Mouse (Mus musculus) right cerebral cortex, postnatal 4 days (tissue): ENCODE measurements around the gene Prpf6.

Source experiments
- DNase-seq: peaks from one replicate; pipeline ENCODE4 v3.0.0-alpha.2; 2022

Gene Prpf6

DNA sequence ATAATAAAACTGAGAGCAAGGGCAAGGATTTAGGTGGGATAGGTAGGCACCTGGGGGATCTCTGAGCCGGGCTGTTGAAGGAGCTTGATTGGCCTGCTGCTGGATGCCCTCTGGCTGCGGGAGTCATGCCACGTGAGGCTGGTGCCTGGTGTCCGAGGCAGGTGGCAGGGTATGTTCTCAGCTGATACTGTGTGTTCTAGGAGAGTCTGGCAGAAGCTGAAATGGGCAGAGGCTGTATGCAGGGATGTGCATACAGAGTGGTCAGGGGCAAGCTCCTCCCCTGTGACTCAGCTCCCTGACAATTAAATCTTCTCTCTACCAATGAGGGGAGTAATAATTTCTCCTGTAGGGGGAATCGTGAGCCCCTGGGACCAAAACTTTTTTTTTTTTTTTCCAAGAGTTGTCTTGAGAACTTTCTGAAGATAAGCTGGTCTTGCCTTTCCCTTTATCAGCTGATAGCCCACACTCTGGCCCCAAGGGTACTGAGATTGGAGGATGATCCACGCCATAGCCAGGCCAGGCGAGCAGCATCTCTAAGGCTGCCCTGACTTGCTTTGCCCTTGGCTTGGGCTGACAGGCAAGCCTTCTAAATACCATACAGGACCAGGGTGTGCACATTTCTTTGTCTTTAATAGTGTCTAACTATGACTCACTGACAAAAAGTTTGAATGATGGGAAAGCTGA is 5.9 kb downstream of the Prpf6 start:
- no peak for DNase-seq

DNA sequence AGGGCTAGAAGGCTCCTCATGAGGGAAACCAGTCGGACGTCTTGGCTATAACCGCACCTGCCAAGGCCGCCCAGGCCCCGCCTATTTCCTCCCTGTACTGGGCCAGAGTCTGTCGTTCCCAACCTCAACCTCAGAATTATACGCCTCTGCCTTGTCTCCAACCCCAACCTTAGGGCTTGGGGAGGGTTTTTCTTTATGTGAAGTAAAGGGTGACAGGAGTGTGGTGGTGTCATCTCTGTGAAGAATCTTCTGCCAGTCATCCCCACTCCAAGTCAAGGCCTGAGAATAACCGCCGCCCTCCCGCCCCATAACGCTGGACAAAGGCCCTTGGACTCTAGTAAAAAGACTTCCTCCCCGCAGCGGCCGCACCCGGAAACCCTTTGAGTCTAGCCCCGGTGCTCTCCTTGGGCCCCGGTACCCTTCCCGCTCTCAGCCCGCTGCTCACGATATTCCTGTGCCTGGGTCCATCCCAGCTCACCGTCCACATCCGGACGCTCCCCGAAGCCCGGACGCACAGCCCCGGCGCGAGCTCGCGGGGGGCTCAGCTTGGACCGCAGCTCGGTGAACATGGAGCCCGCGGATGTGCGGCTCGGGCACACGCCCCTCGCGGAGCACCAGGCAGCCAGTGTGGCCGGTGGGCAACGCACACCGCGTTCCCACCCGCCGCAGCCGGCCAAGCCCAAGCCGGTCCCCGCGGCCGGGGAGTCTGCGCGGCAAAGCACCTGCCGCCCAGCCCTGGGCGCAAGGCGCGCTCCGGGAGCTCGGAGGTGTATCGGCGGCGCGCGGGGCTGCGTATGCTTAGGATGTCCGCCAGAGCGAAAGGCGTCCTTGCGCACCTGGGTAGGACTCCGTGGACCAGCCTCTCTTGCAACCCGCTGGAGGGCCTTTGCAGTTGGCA is 7.0 kb downstream of the Prpf6 start, which contains the start of gene Samd10:
Samd10 (minus strand) TSS at position 759 of the 898 bp plus-strand sequence.
- peak; percentile 60 for DNase-seq

DNA sequence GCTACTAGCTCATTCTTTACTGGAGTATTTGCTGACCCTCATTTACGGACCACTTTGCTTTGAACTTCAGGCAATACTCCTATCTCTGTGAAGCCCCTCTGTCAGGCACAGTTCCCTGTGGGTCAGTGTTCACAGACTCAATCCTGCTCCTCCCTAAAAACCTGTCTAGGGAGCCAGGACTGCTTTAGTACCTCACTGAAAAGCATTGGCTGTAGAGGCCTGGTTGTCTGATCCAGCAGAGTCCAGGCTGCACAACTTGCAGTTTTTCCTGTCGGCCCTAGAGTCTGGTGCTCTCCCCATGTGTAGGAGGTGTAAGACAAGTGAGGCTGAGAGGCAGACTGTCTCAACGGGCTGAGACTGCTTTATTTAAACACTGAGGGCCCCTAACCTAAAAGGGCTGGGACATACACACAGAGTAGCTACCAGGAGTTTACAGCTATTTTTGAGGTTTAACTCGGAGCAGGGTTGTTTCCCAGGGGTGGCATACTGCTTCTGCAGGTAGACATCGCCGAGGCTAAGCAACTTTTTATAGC is 8.6 kb downstream of the Prpf6 start:
- DNase-seq = no peak

DNA sequence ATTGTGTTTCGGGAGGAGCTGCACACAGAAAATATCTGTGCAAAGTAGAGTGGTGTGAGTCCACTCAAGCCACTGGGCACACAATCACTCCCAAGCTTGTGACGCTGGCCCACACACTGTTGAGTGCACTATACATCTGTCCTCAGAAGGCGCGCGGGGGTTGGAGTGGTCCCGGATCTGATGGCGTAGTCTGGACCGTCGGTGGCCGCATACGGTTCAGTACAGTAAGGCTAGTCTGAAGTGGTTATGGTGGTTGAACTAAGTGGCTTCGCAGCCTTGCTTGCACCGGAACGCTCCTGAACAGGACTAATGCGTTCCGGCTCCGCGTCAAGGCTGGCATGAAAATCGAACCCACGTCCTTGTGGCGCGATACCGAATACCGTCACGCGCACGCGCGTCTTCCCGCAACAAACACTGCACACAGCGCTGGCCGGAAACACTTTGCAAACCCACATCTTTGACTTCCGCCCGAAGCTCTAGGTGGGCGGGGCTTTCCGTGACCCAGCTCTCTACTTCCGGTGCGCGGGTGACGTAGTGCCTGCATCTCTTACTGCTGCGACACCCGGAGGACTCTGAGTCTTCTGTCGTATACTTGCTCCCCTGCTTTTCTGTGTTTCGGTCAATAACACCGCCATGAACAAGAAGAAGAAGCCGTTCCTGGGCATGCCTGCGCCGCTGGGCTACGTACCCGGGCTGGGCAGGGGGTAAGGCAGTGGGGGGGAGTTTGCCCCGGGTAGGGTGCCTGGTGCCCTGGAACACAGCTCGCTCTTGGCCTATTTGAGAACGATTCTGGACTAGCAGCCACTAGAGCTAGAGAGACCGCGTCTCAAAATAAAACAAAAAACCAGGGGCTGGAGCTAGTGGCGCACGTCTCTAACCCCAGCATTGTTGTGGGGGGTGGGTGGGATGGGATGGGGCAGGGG is 9.4 kb downstream of the Prpf6 start:
- peak; percentile 96 for DNase-seq

DNA sequence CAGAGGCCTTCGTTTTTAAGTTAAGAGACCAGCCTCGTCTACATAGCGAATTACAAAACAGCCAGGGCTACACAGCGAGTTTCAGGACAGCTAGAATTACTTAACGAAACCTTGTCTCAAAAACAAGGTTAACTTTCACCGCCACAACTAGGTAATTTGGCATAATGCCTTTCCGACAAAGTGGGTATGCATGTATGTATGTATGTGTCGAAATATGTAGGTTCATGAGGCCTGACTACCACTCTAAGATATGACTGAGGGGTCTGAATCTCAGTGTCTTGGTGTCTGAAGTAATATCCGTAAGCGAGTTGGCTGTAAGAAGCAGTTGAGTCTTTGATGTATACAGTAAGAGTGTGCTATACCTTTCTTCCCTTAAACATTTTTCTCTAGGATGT is 10.1 kb downstream of the Prpf6 start:
- DNase-seq = no peak

DNA sequence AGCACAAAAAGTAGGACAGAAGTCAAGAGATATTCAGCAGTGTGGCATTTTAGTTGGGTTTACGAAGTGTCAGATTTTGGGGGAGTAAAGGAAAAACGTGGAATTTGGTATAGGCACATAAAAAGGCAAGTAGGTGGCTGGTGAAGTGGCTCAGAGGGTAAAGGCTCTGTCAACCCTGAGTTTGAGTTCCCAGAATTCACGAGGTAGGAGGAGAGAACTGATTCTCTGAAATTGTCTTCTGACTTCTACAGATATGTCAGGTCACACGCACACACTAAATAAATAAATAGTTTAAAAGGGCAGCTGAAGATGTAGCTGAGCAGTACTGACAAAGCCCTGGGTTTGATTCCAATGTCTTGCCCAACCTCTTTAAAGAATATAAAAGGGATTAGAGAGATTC is 10.7 kb downstream of the Prpf6 start:
- DNase-seq = no peak

DNA sequence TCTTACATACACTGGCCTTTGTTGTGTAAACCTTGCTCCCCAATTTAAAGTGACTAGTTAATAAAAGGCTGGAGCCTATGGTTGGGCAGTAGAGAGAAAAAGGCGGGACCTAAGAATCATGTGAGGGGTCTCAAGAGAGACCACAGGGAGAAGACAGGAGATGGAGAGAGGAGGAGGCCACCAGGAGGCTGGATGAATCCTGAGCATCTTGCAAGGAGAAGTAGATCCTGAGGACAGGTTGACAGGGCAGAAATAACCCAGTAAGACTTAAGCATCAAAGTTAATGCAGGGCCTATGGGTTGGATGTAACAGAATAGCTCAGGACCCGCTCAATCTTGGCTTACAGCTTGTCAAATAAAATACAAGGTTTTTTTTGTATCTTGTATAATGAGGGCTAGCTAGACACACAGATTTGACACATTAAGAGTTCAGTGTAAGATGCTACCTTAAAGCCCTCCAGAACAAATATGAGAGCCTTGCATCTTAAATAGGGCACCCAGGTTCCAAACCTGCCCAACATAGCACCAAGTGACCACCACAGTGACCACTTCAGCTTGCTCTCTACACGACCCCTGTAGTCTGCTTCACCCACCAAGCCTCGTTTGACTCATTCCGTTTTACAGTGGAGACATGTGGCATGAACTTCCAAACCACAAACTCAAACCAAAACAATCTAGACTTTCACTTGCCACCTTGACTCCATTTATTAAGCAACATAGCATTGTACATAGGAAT is 27.3 kb downstream of the Prpf6 start:
- DNase-seq = no peak

DNA sequence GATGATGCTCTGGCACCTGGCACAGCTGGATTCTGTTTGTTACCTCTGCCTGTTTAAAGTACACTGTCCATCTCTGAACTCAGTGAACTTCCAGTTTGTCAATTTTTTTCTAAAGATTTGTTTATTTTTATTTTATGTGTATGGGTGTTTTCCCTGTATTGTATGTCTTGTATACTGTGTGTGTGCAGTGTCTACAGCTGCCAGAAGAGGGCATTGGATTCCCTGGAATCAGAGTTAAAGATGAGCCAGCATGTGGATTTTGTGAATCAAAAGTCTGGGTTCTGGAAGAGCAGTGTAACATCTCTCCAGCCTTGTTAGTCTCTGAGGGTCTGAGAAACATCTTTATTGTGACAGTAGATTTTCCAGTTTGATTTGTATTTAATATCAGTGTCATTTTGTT is 31.7 kb downstream of the Prpf6 start:
- DNase-seq = peak; percentile 18

DNA sequence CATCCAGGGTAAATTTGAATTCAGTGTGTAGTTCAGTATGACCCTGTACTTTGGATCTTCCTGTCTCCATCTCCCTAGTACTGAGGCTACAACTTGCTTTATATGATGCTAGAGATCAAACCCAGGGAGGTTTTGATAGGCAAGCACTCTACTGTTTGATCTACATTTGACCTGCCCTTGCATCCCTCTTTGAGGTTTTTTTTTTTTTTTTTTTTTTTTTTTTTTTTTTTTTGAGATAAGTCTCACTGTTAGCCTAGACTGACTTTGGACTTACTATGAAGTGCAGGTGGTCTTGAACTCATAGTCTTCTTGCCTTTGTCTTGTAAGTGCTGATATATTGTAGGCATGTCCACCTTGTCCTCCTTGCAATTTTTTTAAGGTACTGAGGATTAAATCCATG is 36.8 kb downstream of the Prpf6 start:
- DNase-seq = no peak

DNA sequence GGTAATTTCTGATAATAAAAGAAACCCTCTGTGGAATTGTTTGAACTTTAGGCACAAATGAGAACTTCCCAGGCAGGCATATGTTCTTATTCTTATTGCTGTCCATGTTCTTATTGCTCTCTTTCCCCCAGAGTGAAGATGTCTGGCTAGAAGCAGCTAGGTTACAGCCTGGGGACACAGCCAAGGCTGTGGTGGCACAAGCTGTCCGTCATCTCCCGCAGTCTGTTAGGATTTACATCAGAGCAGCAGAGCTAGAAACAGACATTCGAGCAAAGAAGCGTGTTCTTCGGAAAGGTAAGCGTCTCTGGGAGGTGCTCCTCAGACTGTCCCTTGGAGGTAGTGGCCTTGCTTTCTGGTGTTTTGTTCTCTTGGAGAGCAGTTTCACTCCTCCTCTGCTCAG is 41.0 kb downstream of the Prpf6 start:
- no peak for DNase-seq

DNA sequence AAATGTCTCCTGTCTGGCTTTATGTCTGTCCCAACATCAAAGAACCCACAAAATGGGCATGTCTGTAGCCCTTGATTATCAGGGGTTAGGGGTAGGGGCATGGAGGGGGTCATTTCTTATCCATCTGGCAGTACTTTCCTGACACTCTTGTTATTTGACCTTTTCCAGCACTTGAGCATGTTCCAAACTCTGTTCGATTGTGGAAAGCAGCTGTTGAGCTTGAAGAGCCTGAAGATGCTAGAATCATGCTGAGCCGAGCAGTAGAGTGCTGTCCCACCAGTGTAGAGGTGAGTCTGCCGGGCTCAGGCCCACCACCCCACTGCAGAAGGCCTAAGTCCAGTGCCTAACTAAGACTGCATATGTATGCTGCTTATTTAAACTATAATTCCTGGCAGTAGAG is 44.2 kb downstream of the Prpf6 start:
- DNase-seq = no peak

DNA sequence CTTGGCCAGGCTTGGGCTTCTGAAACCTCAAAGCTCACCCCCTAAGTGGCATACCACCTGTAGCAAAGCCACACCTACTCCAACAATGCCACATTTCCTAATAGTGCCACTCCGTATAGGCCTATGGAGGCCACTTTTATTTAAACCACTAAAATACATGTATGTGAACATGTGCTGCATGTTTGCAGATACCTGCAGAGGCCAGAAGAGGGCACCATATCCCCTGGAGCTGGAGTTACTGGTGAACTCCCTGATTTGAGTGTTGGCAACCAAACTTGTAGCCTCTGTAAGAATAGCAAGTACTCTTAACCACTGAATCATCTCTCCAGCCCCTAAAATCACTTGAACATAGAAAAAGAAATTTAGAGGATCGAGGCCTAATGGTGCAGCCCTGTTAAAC is 52.7 kb downstream of the Prpf6 start:
- no peak for DNase-seq

DNA sequence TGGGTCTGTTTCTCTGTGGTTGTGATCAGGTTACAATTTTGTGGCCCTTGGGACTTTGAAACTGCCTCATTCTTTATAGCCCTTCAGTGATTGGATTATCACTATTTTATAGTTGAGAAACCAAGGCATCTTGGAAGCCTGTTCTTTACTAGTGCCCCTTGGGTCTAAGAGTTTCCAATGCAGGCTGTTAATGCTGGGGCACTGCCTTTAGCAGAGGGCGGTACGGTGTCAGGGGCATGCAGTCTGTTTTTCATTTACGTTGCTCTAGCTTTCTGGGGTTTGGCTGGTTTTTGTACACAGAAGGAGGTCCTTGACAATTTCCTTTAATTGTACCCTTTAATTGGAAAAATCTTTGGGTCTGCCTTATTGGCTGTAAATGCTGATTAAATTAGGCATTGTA is 54.0 kb downstream of the Prpf6 start:
- no peak for DNase-seq

DNA sequence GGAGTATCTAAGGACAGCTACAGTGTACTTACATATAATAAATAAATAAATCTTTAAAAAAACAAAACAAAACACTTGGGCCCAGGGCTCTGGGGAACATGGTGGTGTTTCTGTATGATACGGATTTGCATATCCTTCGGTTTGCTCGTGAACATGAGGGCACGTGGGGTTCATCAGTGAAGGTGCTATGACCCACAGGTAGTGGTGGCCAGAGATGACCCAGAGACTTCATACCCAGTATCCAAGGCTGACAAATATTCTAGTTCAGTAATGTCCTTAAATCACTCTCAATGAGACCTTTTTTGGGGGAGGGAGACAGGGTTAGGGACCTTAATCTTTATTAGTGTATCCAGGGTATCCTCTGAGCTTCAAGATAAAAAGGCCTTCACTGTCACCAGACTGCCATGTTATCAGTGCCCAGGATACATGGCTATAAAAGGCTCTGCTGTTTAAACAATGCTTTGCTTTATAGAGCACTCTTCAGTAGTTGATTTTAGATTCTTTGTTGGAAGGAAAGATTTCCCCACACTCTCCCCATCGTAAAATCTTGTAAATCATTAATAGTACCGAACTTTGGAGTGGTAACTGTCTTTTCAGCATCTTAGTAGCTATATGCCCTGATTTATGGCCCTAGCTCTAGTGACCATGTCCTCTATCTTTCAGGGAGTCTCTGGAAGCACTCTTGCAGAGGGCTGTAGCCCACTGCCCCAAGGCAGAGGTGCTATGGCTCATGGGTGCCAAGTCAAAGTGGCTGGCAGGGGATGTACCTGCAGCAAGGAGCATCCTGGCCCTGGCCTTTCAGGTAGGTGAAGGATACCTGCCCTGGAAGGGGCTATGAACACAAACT is 55.2 kb downstream of the Prpf6 start:
- no peak for DNase-seq

DNA sequence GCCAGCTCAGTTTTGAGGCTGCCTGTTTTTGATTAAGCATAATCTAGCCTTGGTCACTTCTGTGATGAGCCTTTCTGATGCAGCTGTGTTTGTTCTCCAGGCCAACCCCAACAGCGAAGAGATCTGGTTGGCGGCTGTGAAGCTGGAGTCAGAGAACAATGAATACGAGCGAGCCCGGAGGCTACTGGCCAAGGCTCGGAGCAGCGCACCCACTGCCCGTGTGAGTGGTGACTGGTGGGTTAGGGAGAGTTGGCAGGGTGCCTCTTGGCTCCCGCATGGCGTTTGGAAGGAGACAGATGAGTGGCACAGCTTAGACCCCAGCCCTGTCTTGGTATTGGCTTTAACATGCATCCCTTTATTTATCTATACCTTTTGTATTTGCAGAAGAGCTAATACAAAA is 57.3 kb downstream of the Prpf6 start:
- no peak for DNase-seq

DNA sequence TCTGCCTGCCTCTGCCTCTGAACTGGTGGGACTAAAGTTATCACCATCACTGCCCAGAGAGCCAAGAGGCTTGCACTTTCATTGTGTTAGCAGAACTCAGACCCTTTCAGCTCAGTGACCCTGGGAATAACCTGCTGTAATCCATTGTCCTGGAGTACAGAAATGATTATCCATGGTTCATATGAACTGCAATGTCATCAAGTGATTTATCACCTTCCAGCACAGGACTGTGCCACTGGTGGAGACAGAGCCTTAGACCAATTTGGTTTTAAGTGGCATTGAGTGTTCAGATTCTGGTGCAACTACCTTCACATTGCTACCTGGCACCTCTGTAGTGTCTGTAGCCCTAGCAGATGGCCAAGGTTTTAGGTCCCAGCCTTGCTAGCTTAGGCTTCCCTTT is 61.4 kb downstream of the Prpf6 start:
- DNase-seq = no peak

DNA sequence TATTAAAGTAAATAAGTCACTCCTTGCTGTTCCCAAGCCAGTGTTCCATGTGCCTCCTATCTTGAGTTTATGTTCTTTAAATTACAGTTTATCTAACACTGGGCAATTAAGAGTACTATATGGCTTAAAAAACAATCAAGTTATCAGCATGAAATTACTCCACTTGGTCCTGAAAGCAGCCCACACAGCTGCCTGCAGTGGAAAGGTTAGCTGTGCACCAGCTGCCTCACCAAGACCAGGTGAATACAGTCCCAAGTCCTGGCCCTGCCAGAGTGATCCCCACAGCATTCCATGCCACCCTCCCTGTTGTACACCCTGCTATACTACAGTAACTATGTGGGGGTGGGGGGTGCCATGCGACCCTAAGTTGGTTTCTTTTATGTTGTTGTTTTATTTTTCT is 61.9 kb downstream of the Prpf6 start:
- DNase-seq = no peak

DNA sequence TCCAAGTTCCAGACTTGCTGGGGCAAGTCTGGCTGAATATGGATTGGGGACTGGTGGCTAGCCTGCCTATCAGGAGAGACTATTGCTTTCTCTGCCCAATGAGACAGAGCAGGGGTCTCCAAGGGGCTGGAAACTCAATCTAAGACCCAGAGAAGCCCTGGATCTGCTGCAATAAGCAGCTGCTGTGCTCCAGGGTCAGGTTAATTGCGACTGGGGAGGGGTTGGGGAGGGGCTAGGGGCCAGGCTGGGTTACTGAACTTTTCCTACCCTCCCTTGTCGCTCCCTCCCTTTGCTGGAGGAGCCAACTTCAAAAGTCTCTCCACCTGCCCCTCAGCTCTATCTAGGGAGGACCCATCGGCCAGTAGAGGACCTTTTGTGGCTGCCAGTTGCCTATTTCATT is 65.1 kb downstream of the Prpf6 start, which contains the start of gene Gm29797:
Gm29797 (plus strand) TSS at position 301 of the 400 bp plus-strand sequence.
- DNase-seq = no peak

DNA sequence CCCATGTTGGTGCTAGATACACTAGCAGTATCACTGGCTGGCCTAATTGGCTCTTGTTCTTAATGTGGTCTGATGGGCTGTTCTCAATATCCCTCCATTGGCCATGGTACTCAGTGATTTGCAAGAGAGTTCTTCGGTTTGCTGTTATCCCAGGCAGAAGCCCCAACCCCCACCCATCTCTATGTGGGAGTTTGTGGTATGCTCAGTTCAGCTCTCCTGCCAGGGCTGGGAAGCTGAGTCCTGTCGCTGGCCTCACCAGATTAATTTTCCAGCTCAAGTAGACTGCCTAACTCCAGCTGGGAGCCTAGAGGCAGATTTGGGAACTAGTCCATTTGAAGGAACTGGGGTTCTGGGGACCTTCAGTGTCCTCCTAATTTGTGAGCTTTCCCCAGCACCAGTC is 65.8 kb downstream of the Prpf6 start:
- no peak for DNase-seq

DNA sequence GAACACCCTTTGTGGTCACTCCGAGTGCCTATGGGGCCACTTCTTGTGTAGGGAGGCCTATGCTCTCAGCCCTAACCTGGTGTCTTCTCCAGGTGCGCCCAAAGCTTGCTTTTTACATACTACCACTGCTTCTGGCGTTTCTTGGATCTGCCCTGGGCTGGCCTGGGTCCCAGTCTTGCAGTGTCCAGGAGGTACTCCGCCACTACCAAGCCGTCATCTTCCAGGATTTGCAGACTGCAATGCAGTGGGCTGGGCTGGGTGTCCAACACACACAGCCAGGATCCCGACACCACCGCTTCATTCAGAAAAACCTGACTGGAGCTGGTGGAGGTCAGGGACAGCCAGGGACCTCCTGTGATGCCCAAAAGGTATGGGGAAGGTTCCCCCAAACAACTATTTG is 66.9 kb downstream of the Prpf6 start:
- no peak for DNase-seq

DNA sequence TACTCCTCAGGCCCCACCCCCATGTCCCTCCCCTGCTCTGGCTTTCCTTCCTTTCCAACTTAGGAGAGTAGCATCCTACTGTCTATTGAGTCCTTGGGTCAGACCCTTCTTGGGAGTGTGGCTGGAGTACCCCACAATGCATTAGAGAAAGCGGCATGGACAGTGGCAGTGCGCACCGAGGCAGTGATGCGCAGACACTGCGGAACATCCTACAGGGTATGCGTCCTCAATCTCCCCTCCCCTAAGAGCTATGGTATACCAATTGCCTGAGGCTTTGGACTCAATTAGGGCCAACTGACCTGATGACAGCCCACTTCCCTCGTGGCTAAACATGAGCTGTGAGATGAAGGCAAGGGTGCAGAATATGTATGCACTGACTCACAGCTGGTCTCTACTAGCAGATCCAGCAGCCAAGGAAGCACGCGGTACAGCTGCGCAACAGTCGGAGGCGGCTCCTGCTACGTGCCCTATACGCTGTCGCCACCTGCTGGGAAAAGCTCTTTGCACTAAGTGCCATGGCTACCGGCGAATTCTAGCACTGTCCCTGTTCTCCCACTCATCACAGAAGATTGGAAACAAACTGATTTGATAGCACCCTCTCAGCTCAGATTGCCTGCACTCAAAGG is 67.4 kb downstream of the Prpf6 start:
- no peak for DNase-seq
